Mouse (Mus musculus): ENCODE results near the gene Cdk6. TPM values are rescaled to one million over a fixed set of nuclear protein-coding genes. Genes with fewer than 3 reads are reported as not detected.
"Not testable (repeated sequence)": the region's sequence is repeated elsewhere in the genome, so short reads cannot be mapped to it uniquely, and the experiment has no call there.

The Cdk6 gene
- polyA plus RNA-seq, 1 experiment from 2014 or later = 51.2 TPM

DNA sequence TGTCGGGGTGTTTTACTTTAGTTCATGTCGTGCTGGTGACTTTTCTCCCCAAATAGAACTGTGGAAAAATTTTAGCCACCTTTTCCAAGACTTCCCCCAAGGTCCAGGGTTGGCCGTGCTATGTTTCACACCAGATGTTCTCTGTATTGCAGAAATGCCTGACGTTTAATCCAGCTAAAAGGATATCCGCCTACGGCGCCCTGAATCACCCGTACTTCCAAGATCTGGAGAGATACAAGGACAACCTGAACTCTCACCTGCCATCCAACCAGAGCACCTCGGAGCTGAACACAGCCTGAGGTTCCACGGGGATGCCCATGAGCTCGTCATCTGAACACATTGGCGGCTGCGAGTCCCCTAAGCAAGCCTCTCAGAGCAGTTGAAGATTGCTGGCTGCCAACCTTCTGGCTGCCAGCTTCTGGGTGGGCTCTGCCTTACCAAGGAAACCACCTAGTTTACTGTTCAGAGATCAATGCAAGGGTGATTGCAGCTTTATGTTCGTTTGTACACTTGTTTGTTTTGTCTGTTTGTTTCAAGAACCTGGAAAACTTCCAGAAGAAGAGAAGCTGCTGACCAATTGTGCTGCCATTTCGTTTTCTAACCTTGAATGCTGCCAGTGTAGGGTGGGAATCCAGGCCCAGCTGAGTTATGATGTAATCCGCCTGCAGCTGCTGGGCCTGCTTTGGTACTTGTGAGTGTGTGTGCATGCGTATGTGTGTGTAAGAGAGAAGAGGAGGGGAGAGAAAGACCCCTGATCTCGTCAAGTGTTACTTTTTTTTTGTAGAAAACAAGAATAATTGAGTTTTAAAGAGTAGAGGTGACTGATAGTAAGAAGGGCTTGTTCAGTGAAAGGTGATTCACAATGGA, 179.4 kb downstream of the Cdk6 start:
- DNase-seq (ENCODE audit: low spot score) (no peak), ATAC-seq (replicated peaks; ENCODE audit: low FRiP score) (no peak)
- H3K9me3 ChIP-seq (ENCODE audit: control insufficient read depth, low read length) = no peaks in the 10 kb centered on the region
- H3K9ac ChIP-seq (ENCODE audit: low read depth, low read length) = no peak overlapping the region
- no peak overlapping the region for H3K4me3 ChIP-seq (ENCODE audit: low read depth, low read length)
- H3K4me2 ChIP-seq = no peak overlapping the region
- no peaks in the 10 kb centered on the region for H3K27me3 ChIP-seq (replicated peaks; ENCODE audit: control insufficient read depth, insufficient read depth, low read length)
- WGBS = 86% methylated on average over 18 of the region's 18 CpGs
- H3K27ac ChIP-seq (ENCODE audit: low read depth, low read length) = no peak overlapping the region
- no peaks in the 10 kb centered on the region for H3K4me1 ChIP-seq (replicated peaks; ENCODE audit: control insufficient read depth, insufficient read depth, low read length)
- peaks cover 6% of the 10 kb centered on the region; the same call in 1 of the 2 replicates for H3K36me3 ChIP-seq (ENCODE audit: control insufficient read depth, insufficient read depth, low read length)

DNA sequence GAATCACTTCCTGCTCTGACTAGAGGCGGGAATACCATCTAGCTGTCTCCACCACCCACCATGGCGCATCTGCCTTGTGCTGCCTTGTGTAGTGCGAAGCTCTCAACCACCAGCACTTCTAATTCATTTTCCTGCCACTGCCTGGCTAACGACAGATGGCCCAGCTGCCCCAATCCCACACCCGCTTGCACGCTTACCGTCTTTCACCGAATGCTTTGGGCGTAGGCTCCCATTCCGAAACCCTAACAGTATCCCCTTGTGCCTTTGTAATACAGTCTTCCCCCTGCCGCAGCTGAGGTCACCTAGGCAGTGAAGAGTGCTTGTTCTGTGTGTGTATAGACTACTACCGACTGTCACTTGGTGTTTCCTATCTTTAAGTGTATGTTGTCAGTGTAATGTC, 180.5 kb downstream of the Cdk6 start:
- H3K4me1 ChIP-seq (replicated peaks; ENCODE audit: control insufficient read depth, insufficient read depth, low read length) = no peaks in the 10 kb centered on the region
- no peak overlapping the region for H3K4me2 ChIP-seq
- H3K36me3 ChIP-seq (ENCODE audit: control insufficient read depth, insufficient read depth, low read length) = peaks cover 6% of the 10 kb centered on the region; the same call in 1 of the 2 replicates
- no peak overlapping the region for H3K27ac ChIP-seq (ENCODE audit: low read depth, low read length)
- H3K9me3 ChIP-seq (ENCODE audit: control insufficient read depth, low read length) = no peaks in the 10 kb centered on the region
- H3K9ac ChIP-seq (ENCODE audit: low read depth, low read length) = no peak overlapping the region
- no peaks in the 10 kb centered on the region for H3K27me3 ChIP-seq (replicated peaks; ENCODE audit: control insufficient read depth, insufficient read depth, low read length)
- no peak for DNase-seq (ENCODE audit: low spot score)
- WGBS = 92% methylated on average over 12 of the region's 12 CpGs
- ATAC-seq (replicated peaks; ENCODE audit: low FRiP score) = no peak
- no peak overlapping the region for H3K4me3 ChIP-seq (ENCODE audit: low read depth, low read length)

DNA sequence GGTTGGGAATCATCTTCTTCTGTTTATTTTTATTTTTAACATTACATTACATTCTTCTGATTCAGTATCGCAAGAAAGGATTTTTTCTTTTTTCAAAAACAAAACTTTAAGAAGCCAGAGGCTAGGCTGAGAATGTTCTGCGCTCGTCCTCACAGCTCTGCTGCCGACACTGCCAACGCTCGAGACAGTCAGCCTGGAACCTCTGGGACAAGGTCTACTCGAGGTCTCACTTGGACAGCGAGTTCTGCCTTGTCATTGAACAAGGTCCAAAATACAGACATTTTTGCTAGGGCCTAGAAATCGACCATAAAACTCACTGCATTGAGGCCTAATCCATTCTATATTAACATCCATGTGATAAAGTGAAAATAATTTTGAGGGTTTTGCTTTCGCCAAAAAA, 181.5 kb downstream of the Cdk6 start:
- no peak overlapping the region for H3K27ac ChIP-seq (ENCODE audit: low read depth, low read length)
- peaks cover 6% of the 10 kb centered on the region; the same call in 1 of the 2 replicates for H3K36me3 ChIP-seq (ENCODE audit: control insufficient read depth, insufficient read depth, low read length)
- ATAC-seq (replicated peaks; ENCODE audit: low FRiP score) (no peak), DNase-seq (ENCODE audit: low spot score) (no peak)
- no peaks in the 10 kb centered on the region; the same call in 1 of the 2 replicates for H3K4me1 ChIP-seq (replicated peaks; ENCODE audit: control insufficient read depth, insufficient read depth, low read length)
- H3K4me3 ChIP-seq (ENCODE audit: low read depth, low read length) = no peak overlapping the region
- no peak overlapping the region for H3K4me2 ChIP-seq
- no peaks in the 10 kb centered on the region for H3K27me3 ChIP-seq (replicated peaks; ENCODE audit: control insufficient read depth, insufficient read depth, low read length)
- H3K9ac ChIP-seq (ENCODE audit: low read depth, low read length) = no peak overlapping the region
- WGBS = 90% methylated on average over 10 of the region's 10 CpGs
- no peaks in the 10 kb centered on the region for H3K9me3 ChIP-seq (ENCODE audit: control insufficient read depth, low read length)

DNA sequence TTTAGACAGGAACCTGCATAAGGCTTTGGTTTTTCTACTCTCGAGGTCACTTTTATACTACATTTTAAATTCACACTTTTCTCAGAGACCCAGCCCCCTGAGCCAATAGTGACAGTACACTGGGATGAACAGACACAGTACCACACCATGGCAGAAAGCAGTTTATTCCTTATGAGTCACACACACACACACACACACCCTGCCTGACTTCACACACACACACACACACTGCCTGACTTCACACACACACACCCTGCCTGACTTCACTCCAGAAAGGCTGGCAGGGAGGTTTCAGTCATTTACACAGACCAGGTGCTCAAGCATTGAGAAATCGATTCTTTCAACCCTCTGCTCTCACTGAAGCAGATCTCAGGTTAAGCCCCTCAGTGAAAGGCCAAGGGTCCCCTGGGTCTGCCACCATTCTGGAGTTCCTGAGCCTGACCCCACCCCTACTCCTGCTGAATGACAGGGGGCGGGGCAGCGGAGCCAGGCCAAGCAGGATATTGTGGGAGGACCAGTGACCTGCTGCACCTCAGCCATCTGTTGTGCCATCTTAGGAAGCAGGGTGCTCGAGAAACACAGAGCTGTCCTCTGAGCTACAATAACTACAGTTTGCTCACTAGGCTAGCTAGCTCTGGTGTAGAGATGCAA, 185.9 kb downstream of the Cdk6 start:
- Histone ChIP-seq H3K4me3 (ENCODE audit: low read depth, low read length) (no peak overlapping the region), H3K27ac (ENCODE audit: low read depth, low read length) (no peak overlapping the region; the same call in 1 of the 2 replicates), H3K4me1 (replicated peaks; ENCODE audit: control insufficient read depth, insufficient read depth, low read length) (no peaks in the 10 kb centered on the region; the same call in 1 of the 2 replicates), H3K36me3 (ENCODE audit: control insufficient read depth, insufficient read depth, low read length) (no peaks in the 10 kb centered on the region), H3K9ac (ENCODE audit: low read depth, low read length) (no peak overlapping the region), H3K9me3 (ENCODE audit: control insufficient read depth, low read length) (no peaks in the 10 kb centered on the region), H3K27me3 (replicated peaks; ENCODE audit: control insufficient read depth, insufficient read depth, low read length) (no peaks in the 10 kb centered on the region), H3K4me2 (no peak overlapping the region)
- WGBS = 62% methylated on average over 5 of the region's 5 CpGs
- DNase-seq (ENCODE audit: low spot score) (no peak), ATAC-seq (replicated peaks; ENCODE audit: low FRiP score) (peak; percentile 34)

DNA sequence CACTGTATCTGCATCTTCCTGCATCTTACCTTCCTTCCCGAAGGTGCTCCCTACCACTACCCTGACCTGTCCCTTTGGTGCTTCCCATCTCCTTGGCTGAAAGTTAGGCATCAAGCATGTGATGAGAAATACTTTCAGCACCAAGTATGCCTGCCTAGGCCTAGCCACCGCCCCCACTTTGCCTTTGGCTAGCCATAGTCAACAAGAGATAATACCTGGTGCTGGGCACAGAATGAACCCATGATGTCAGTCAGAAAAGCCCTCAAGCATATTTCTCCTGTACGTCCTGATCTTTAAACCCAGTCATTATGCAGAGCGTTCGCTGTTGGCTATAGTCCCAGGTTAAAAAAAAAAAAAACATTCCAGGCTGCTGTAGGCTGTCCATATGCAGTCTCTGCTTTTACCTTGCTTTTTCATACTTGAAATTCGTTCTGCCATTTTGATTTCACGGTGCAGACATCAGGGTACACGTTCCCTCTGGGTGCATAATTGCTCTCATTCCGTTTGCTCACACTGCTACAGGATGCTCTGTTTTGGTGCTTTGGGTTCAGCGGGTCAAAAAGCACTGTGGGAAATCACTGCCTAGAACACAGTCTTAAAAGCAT, 188.4 kb downstream of the Cdk6 start:
- DNase-seq (ENCODE audit: low spot score) (no peak), ATAC-seq (replicated peaks; ENCODE audit: low FRiP score) (no peak)
- Histone ChIP-seq H3K36me3 (ENCODE audit: control insufficient read depth, insufficient read depth, low read length) (no peaks in the 10 kb centered on the region), H3K27ac (ENCODE audit: low read depth, low read length) (no peak overlapping the region), H3K27me3 (replicated peaks; ENCODE audit: control insufficient read depth, insufficient read depth, low read length) (no peaks in the 10 kb centered on the region), H3K9me3 (ENCODE audit: control insufficient read depth, low read length) (no peaks in the 10 kb centered on the region), H3K4me1 (replicated peaks; ENCODE audit: control insufficient read depth, insufficient read depth, low read length) (no peaks in the 10 kb centered on the region; the same call in 1 of the 2 replicates), H3K9ac (ENCODE audit: low read depth, low read length) (no peak overlapping the region), H3K4me2 (no peak overlapping the region), H3K4me3 (ENCODE audit: low read depth, low read length) (no peak overlapping the region)
- WGBS = 82% methylated on average over 10 of the region's 10 CpGs

DNA sequence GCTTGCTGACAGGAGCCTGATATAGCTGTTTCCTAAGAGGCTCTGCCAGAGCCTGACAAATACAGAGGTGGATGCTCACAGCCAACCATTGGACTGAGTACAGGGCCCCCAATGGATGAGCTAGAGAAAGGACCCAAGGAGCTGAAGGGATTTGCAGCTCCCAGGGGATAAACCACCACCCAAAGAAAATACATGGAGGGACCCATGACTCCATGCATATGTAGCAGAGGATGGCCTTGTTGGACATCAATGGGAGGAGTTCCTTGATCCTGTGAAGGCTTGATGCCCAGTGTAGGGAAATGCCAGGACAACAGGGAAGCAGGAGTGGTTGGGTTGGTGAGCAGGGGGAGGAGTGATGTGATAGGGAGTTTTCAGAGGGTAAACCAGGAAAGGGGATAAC, 190.8 kb downstream of the Cdk6 start:
- not testable (repeated sequence) for H3K36me3 ChIP-seq (ENCODE audit: control insufficient read depth, insufficient read depth, low read length); H3K4me2 ChIP-seq; H3K9me3 ChIP-seq (ENCODE audit: control insufficient read depth, low read length); H3K4me3 ChIP-seq (ENCODE audit: low read depth, low read length); H3K9ac ChIP-seq (ENCODE audit: low read depth, low read length); H3K27ac ChIP-seq (ENCODE audit: low read depth, low read length); DNase-seq (ENCODE audit: low spot score); H3K4me1 ChIP-seq (replicated peaks; ENCODE audit: control insufficient read depth, insufficient read depth, low read length); ATAC-seq (replicated peaks; ENCODE audit: low FRiP score); H3K27me3 ChIP-seq (replicated peaks; ENCODE audit: control insufficient read depth, insufficient read depth, low read length)

DNA sequence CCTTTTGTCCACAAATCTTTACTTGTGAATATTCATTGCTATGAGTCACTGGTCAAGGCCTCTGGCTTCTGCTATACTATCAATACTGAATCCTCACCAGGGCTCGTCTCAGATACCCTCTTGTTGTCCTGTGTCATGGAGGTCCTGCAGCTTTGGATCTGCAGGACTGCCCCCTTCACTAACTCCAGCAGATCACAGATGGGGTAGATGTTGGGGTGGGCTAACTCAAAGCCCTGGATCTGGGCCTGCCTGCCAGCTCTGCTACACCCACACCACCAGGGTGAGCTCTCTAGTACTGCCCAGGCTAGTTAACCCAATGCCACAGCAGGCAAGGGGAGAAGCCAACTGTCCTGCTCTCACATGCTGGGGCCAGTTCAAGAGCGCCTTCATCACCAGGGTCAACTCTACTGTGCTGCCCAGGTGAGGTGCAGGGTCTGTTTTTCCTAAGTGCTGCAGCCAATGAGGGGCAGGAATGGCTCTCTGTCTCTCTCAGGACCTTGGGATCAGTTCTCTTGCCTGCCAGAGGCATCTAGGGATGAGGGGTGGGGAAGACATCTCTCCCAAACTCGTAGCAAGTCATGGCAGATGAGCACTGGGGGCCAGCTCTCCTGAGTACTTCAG, 195.4 kb downstream of the Cdk6 start:
- H3K4me1 ChIP-seq (replicated peaks; ENCODE audit: control insufficient read depth, insufficient read depth, low read length) = no peaks in the 10 kb centered on the region
- H3K9ac ChIP-seq (ENCODE audit: low read depth, low read length) = no peak overlapping the region
- H3K4me3 ChIP-seq (ENCODE audit: low read depth, low read length) = no peak overlapping the region
- H3K4me2 ChIP-seq = no peak overlapping the region
- no peaks in the 10 kb centered on the region for H3K36me3 ChIP-seq (ENCODE audit: control insufficient read depth, insufficient read depth, low read length)
- H3K9me3 ChIP-seq (ENCODE audit: control insufficient read depth, low read length) = no peaks in the 10 kb centered on the region
- no peaks in the 10 kb centered on the region for H3K27me3 ChIP-seq (replicated peaks; ENCODE audit: control insufficient read depth, insufficient read depth, low read length)
- WGBS = 75% methylated on average over 3 of the region's 3 CpGs
- no peak overlapping the region for H3K27ac ChIP-seq (ENCODE audit: low read depth, low read length)
- ATAC-seq (replicated peaks; ENCODE audit: low FRiP score) = no peak
- no peak for DNase-seq (ENCODE audit: low spot score)

DNA sequence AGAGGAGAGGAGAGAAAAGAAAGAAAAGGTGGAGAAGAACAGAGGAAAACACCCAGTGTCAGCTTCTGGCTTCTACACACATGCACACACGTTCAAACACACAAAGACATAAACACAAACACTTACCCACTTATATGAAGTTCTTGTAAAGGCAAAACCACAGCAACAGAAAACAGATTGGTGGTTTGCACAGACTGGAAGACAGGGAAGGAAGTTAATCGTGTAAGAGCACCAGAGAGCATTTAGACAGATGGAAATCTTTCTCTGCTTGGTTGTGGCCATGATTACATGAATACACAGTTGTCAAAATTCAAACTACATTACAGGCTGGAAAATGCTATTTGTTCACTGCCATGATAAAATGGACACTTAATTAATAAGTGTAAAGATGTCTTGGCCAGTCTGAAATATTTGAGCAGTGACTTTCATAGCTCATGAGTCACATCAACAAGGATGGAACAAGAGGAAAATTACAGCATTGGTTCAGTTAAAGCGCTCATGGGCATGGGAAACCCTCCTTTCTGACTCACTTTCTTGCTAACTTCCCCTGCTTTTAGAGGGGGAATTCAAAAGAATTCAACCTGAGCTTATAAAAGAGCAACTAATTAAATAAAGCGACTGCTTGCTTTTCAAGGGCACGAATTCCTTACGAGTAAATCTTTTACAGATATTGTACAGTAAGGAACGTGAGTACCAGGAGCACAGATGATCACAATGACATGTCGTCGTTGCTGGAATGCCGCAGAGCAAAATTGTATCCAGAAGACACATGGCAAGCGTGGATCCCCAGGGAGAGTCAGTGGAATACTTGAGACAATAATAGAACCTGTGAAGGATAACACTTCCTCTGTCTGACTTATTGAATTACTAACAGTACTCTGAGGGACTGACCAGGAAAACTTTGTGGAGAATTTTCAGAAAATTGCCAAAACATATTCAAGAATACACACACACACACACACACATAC, 197.5 kb downstream of the Cdk6 start:
- ATAC-seq (replicated peaks; ENCODE audit: low FRiP score) (no peak), DNase-seq (ENCODE audit: low spot score) (no peak)
- no peaks in the 10 kb centered on the region for H3K9me3 ChIP-seq (ENCODE audit: control insufficient read depth, low read length)
- WGBS = 64% methylated on average over 11 of the region's 11 CpGs
- no peak overlapping the region for H3K27ac ChIP-seq (ENCODE audit: low read depth, low read length)
- H3K9ac ChIP-seq (ENCODE audit: low read depth, low read length) = no peak overlapping the region
- H3K4me3 ChIP-seq (ENCODE audit: low read depth, low read length) = no peak overlapping the region
- H3K27me3 ChIP-seq (replicated peaks; ENCODE audit: control insufficient read depth, insufficient read depth, low read length) = no peaks in the 10 kb centered on the region
- H3K4me1 ChIP-seq (replicated peaks; ENCODE audit: control insufficient read depth, insufficient read depth, low read length) = no peaks in the 10 kb centered on the region
- H3K4me2 ChIP-seq = no peak overlapping the region
- H3K36me3 ChIP-seq (ENCODE audit: control insufficient read depth, insufficient read depth, low read length) = no peaks in the 10 kb centered on the region

Measured in liver, embryonic 11.5 days (tissue).